Mouse (Mus musculus): Measurements from ENCODE around the gene Rcn2.

DNA sequence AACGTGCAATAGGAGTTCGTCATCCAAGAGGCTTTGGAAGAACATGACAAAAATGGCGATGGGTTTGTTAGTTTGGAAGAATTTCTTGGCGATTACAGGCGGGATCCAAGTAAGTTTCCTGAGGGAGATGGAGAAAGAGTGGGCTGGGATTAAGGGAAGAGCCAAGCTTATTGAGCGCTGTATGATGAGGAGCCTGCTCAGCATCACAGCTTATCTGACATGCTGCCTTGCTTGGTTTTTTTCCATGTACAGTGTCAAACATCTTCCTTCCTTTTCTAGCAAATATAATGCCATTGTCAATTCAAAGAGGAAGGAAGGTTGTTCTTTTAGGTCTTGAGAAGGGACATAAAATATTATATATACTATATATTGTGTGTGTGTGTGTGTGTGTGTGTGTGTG lies 14.5 kb downstream of the Rcn2 start:
- TF ChIP-seq GATA1 (IDR thresholded peaks at IDR 0.05; ENCODE audit: low read length) (no peak), TAL1 (IDR thresholded peaks at IDR 0.05; ENCODE audit: low read length) (no peak)

All from erythroblast, embryonic 14.5 days (primary cell).